Mouse (Mus musculus) retina, postnatal 1 day (tissue): ENCODE data around the gene Bcl3.

Experiments used
- DNase-seq: peaks from one replicate; pipeline ENCODE4 v3.0.0-alpha.2; 2012

Bcl3 gene

DNA sequence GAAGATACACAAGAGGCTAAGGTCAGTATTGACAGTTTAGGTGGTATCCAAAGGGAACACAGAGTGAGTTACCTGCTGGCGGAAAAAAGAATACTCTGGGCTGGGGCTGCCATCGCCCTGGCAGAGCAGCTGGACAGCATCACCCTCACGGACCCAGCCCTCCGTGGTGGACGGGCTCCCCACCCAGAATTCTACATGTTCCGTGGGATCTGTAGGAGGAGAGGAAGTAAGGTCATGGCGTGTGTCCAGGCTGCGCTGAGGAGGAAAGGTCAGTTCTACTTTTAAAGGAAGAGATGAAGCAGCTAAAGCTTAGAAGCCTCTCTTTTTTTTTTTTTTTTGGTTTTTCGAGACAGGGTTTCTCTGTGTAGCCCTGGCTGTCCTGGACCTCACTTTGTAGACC, 58.0 kb downstream of the Bcl3 start:
- no peak for DNase-seq

DNA sequence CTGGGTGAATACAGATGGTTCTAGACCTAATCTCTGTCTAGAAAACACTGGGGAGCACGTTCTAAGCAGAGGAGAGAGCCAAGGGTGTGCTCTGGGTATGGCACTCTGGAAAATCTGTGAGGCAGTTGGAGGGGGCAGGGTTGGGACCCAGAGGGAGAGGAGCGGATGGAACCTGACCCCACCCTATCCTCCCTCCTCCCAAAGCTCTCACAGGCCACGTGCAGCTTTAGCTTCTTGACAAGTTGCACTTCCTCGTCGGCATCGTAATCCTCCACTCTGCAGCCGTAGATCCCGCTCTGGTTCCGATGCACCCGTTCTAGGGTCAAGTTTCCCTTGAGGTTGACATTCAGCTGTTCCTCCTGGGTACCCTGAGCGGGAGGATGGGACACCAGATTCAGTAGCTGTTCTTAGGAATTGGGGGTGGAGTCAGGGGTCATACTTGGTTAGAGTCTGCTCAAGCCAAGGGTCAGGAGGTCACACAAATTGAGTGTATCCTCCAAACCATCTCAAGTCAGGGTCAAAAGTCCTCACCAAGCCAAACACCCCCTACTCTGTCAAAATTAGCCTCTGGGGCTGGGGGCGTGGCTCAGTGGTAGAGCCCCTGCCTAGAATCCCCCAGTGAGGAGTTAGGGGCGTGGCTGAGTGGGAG, 58.6 kb downstream of the Bcl3 start:
- DNase-seq: no peak

DNA sequence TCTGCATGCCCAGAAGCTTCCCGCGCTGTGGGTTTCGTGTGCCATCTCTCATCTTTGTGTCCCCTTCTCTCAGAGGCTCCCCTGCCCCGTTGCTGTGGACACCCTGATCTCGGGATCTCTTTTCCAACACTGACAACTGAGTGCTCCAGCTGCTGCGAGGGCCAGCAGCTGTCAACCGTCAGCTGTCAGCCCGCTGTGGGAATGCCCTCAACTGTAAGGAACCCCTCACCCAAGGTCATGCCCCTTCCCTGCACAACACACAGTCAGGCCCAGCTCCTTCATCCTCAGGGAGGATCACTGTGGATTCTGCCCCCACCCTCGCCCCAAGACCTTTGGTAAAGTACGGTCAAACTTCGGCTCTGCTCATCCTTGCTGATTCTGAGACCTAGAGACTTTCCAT, 60.3 kb downstream of the Bcl3 start:
- DNase-seq: no peak

DNA sequence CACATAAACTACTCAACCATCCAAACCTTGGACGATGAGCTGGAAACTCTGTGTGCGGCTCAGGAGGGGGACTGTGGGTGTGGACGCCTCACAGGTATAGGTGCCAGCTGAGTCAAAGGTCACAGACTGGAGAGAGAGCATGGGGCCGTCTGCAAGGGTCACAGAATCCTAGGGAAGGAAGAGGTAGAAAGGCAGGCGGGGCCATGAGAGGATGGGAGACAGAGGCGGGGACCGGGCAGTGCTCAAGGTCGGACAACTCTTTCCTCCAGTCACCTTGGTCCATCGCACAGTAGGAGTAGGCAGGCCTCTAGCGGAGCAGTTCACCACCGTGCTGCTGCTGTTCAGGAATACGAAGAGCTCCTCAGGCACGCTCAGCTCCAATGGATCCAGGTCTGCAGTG, 62.5 kb downstream of the Bcl3 start:
- no peak for DNase-seq

DNA sequence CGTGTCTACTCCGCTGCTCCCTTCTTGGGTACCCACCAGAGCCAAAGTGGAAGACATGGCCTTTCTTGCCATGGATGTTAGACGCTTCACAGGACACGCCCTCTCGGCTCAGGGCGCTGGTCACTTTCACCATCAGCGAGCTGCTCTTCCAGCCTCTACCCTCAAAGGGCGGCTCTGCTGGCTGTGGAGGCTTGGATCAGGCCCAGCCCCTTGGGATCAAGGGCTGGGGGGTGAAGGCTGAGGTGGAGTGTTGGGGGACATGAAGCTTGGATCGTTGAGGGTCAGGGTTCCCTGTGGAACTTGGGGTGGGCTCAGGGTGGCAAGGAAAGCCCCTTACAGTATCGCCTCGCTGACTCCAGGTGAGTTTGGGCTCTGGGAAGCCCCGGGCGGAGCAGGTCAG, 63.9 kb downstream of the Bcl3 start:
- no peak for DNase-seq
